Mouse (Mus musculus): ENCODE results near the gene Usp29. TPM values are rescaled to one million over a fixed set of nuclear protein-coding genes. Genes with fewer than 3 reads are reported as not detected.
"Not testable (repeated sequence)": the region's sequence is repeated elsewhere in the genome, so short reads cannot be mapped to it uniquely, and the experiment has no call there.

The Usp29 gene
- polyA plus RNA-seq, 1 experiment from 2014 or later = 1.7 TPM

DNA sequence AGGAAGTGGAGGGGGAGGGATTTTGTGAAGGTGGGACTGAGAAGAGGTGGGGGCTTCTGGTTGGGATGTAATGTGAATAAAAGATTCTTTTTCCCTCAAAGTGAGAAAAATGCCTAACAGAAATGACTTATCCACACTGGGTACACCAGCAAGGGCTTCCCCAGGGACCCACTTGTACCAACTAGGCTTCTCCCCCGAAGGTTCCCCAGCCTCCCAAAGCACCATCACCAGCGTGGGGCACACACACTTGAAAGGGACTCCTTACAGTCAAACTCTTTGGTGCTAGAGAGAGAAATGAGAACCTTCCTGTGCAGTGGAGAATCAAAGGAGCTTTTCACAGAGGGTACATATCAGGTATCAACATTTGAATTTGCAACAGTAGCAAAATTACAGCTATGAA, 198.9 kb downstream of the Usp29 start:
- no peak overlapping the region for H3K27ac ChIP-seq (replicated peaks)
- no peak overlapping the region for H3K9ac ChIP-seq
- WGBS (ENCODE audit: insufficient replicate concordance) = 51% methylated on average over 2 of the region's 2 CpGs
- no peak overlapping the region for H3K4me2 ChIP-seq
- no peaks in the 10 kb centered on the region for H3K4me1 ChIP-seq (replicated peaks)
- no peaks in the 10 kb centered on the region for H3K9me3 ChIP-seq (replicated peaks)
- H3K27me3 ChIP-seq = no peaks in the 10 kb centered on the region
- no peak overlapping the region for H3K4me3 ChIP-seq (replicated peaks)
- H3K36me3 ChIP-seq (replicated peaks) = no peaks in the 10 kb centered on the region
- no peak for ATAC-seq (ENCODE audit: insufficient read depth)

DNA sequence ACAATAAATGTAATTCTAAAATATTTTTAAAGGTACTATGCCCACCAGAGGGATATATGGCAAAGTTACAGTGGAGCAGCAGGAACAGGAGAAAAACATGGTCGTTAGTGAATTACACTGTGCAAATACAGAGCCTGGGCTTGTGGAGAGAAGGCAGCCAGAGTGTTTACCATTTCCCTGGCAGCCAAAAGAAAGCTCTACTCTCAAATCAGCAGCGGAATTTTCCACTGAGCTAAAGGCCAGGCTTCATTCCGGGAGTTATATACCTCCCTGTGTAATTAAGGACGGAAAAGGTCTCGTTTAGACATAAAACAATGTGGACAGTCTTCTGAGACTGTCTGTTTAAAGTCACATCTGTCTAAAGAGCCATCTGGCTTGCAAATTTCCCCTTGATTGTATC, 204.4 kb downstream of the Usp29 start:
- Histone ChIP-seq H3K27me3 (no peaks in the 10 kb centered on the region), H3K9ac (no peak overlapping the region), H3K4me2 (no peak overlapping the region), H3K4me1 (replicated peaks) (no peaks in the 10 kb centered on the region), H3K4me3 (replicated peaks) (no peak overlapping the region), H3K27ac (replicated peaks) (no peak overlapping the region), H3K9me3 (replicated peaks) (no peaks in the 10 kb centered on the region), H3K36me3 (replicated peaks) (no peaks in the 10 kb centered on the region)
- ATAC-seq (ENCODE audit: insufficient read depth) = no peak
- 36% methylated on average over 5 of the region's 5 CpGs for WGBS (ENCODE audit: insufficient replicate concordance)

DNA sequence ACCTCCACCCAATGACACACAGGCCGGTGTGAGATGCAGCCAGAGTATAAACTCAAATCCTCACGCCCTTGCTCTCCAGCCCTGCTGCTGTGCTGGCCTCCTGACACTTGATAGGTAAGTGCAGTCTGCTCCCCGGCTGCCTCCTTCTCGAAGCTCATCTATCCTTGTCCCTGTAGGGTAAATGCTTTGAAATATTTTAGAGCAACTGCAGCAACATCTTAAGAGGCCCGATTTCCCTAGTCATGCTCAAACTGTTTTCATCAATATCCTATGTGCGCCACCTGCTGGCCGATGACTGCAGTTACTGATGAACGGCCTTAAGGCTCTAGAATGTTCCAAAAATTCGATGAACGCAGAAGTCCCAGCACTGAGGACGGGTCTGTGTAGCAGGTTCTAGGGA, 206.7 kb downstream of the Usp29 start:
- Histone ChIP-seq H3K36me3 (replicated peaks) (no peaks in the 10 kb centered on the region), H3K9ac (no peak overlapping the region), H3K9me3 (replicated peaks) (no peaks in the 10 kb centered on the region), H3K4me1 (replicated peaks) (no peaks in the 10 kb centered on the region), H3K27ac (replicated peaks) (no peak overlapping the region), H3K4me2 (no peak overlapping the region), H3K4me3 (replicated peaks) (no peak overlapping the region), H3K27me3 (no peaks in the 10 kb centered on the region)
- WGBS (ENCODE audit: insufficient replicate concordance) = 42% methylated on average over 11 of the region's 11 CpGs
- no peak for ATAC-seq (ENCODE audit: insufficient read depth)

DNA sequence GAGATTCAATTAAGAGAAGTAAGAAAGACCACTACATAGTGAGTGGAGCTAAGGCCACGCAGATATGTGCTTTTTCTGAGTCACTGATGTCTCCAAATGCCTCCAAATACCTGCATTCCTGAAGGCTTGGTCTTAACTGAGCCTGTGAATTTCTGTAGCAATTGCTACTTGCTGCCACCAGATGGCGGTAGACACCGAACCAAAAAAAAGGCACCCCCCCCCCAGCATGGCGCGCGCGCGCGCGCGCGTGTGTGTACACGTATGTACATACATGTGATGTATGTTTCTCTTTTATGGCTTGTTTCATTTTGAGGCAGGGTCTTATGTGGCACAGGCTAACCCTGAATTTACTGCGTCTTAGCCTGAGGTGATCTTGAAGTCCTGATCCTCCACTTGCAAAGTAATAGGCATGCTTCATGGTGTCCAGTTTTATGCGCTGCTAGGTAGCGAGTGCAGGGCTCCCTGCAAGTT, 210.4 kb downstream of the Usp29 start:
- no peak overlapping the region for H3K9ac ChIP-seq
- no peaks in the 10 kb centered on the region for H3K9me3 ChIP-seq (replicated peaks)
- 14% methylated on average over 16 of the region's 16 CpGs for WGBS (ENCODE audit: insufficient replicate concordance)
- ATAC-seq (ENCODE audit: insufficient read depth) = no peak
- H3K4me3 ChIP-seq (replicated peaks) = no peak overlapping the region
- H3K4me1 ChIP-seq (replicated peaks) = no peaks in the 10 kb centered on the region
- H3K36me3 ChIP-seq (replicated peaks) = no peaks in the 10 kb centered on the region
- peak overlapping the region; percentile 33; the same call in 1 of the 2 replicates for H3K4me2 ChIP-seq
- H3K27me3 ChIP-seq = no peaks in the 10 kb centered on the region
- no peak overlapping the region for H3K27ac ChIP-seq (replicated peaks)

DNA sequence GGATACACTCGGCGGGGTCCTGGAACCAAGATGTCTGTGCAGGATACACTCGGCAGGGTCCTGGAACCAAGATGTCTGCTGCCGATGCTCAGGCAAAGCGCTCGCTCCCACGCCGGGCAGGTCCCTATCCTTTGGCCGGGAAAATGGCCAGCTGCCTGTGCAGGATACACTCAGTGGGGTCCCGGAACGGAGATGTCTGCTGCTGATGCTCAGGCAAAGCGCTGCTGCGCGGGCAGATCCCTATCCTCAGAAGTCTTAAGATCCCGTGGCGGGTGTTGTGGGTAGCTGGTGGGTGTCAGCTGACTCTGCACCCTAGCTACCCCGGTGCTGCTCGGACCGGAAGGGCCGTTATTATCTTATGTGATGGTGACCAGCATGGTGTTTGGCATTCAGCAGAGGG, 217.7 kb downstream of the Usp29 start:
- H3K4me3 ChIP-seq (replicated peaks); H3K4me2 ChIP-seq; H3K9ac ChIP-seq; ATAC-seq (ENCODE audit: insufficient read depth); H3K9me3 ChIP-seq (replicated peaks); H3K27me3 ChIP-seq; H3K27ac ChIP-seq (replicated peaks); H3K36me3 ChIP-seq (replicated peaks); H3K4me1 ChIP-seq (replicated peaks): not testable (repeated sequence)
- WGBS (ENCODE audit: insufficient replicate concordance) = 72% methylated on average over 20 of the region's 20 CpGs

DNA sequence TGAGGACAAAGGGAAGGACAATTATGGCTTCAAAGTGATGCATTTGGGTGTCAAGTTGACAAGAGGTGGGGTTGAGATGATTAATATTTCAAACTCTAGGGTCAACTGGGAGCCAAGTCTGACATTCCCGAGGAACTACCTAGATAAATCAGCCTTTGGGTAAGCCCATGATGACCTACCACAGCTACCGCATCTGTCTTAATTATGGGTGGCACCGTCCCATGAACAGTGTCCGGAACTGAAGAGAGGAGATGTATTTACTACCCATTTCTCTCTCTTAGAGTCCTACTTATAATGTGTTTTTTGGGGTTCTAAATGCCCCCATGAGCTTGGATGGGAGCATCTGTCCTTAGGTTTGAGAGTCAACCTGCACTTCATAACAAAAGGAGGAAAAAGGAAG, 226.2 kb downstream of the Usp29 start:
- Histone ChIP-seq H3K27me3 (no peaks in the 10 kb centered on the region), H3K36me3 (replicated peaks) (no peaks in the 10 kb centered on the region), H3K9ac (no peak overlapping the region), H3K4me1 (replicated peaks) (no peaks in the 10 kb centered on the region), H3K9me3 (replicated peaks) (no peaks in the 10 kb centered on the region), H3K4me2 (no peak overlapping the region), H3K27ac (replicated peaks) (no peak overlapping the region), H3K4me3 (replicated peaks) (no peak overlapping the region)
- 66% methylated on average over 4 of the region's 4 CpGs for WGBS (ENCODE audit: insufficient replicate concordance)
- no peak for ATAC-seq (ENCODE audit: insufficient read depth)

DNA sequence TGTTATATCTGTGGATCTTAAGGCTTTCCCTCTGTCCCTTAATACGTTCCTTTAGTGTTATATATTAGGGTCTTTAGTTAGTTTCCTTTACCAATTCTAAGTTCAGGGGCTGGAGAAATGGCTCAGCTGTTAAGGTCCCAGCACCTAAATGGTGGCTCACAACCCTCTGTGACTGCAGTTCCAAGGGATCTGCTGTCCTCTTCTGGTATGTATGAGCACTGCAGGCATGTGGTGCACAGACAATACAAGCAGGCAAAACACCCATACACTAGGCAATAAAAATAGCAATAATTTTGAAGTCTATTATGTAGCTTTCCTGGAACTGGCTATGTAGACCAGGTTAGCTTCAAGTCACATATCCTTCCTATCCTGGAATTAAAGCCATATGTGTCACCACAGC, 228.2 kb downstream of the Usp29 start:
- Histone ChIP-seq H3K4me1 (replicated peaks) (no peaks in the 10 kb centered on the region), H3K27ac (replicated peaks) (no peak overlapping the region), H3K4me2 (no peak overlapping the region), H3K27me3 (no peaks in the 10 kb centered on the region), H3K36me3 (replicated peaks) (no peaks in the 10 kb centered on the region), H3K4me3 (replicated peaks) (no peak overlapping the region), H3K9ac (no peak overlapping the region), H3K9me3 (replicated peaks) (no peaks in the 10 kb centered on the region)
- ATAC-seq (ENCODE audit: insufficient read depth) = no peak
- WGBS (ENCODE audit: insufficient replicate concordance) = 64% methylated on average over 1 of the region's 1 CpGs

DNA sequence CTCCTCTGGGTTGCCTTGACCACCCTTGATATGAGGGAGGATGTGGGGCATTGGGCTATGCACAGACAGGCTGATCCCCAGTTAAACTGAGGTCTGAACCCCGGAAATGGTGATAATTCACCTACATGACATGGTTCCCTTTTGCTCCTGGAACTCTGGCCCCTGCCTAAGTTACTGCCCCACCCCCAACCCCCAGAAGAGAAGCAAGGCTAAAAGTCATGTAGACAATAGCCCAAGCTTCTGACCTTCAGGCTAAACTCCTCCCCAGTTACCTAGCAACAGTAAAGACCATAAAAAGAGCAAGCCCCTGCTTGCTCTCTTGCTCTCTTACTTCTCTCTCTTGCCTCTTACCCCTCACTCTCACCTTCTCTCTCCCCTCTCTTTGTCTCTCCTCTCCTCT, 243.2 kb downstream of the Usp29 start:
- no peaks in the 10 kb centered on the region for H3K27me3 ChIP-seq
- no peak overlapping the region for H3K4me3 ChIP-seq (replicated peaks)
- 46% methylated on average over 1 of the region's 1 CpGs for WGBS (ENCODE audit: insufficient replicate concordance)

DNA sequence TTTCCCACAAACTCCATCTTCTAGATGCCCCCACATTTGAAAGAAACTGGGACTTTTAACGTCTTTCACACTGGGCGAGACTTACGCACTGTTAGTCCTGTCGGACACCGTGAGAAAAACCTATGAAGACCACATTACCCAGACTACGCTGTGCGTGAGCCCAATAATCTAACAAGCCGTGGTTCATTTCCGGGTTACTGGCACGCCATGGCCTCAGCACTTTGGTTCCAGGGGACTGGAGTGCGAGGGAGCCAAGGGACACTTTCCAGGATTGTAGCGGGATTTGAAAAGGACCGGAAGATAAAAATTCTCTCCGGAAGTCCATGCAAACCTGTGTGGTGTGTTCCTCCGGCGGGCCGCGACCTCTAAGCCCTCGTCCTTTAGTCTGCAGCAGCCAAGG, 246.5 kb downstream of the Usp29 start:
- Histone ChIP-seq H3K36me3 (replicated peaks) (no peaks in the 10 kb centered on the region), H3K27ac (replicated peaks) (no peak overlapping the region), H3K4me3 (replicated peaks) (no peak overlapping the region), H3K4me2 (no peak overlapping the region), H3K27me3 (no peaks in the 10 kb centered on the region), H3K9ac (no peak overlapping the region), H3K4me1 (replicated peaks) (no peaks in the 10 kb centered on the region), H3K9me3 (replicated peaks) (no peaks in the 10 kb centered on the region)
- WGBS (ENCODE audit: insufficient replicate concordance) = 81% methylated on average over 19 of the region's 19 CpGs
- ATAC-seq (ENCODE audit: insufficient read depth) = no peak

More for the DNA sequence above, 243.2 kb downstream of the Usp29 start:
- H3K9ac ChIP-seq = no peak overlapping the region
- ATAC-seq (ENCODE audit: insufficient read depth) = no peak
- H3K27ac ChIP-seq (replicated peaks) = no peak overlapping the region
- no peaks in the 10 kb centered on the region for H3K4me1 ChIP-seq (replicated peaks)
- H3K36me3 ChIP-seq (replicated peaks) = no peaks in the 10 kb centered on the region
- no peaks in the 10 kb centered on the region for H3K9me3 ChIP-seq (replicated peaks)
- H3K4me2 ChIP-seq = no peak overlapping the region

DNA sequence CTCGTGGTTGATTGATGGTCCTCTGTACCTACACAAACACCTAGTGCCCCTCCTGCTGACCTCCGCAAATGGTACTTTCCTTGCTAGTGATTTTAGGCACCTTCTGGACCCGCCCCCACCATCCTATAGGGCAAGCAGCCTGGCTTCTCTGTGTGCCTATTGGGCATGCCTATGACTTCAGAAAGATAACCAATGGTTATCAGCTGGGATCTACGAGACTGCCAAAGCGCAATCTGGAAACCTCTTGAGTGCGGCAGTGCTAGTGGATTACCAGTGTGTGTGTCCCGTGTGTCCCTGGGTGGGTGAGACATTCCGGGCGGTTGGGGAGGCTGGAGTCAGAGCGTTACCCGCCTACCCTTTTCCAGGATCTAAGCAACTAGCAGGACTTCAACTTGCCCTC, 264.9 kb downstream of the Usp29 start, which contains the start of gene Aurkc:
TSS of gene Aurkc (plus strand) at position 50 of the 400 bp plus-strand sequence.
- H3K4me1 ChIP-seq (replicated peaks); H3K4me2 ChIP-seq; ATAC-seq (ENCODE audit: insufficient read depth); H3K27me3 ChIP-seq; H3K9me3 ChIP-seq (replicated peaks); H3K9ac ChIP-seq; H3K4me3 ChIP-seq (replicated peaks); H3K27ac ChIP-seq (replicated peaks); H3K36me3 ChIP-seq (replicated peaks): not testable (repeated sequence)
- WGBS (ENCODE audit: insufficient replicate concordance) = 63% methylated on average over 11 of the region's 11 CpGs

DNA sequence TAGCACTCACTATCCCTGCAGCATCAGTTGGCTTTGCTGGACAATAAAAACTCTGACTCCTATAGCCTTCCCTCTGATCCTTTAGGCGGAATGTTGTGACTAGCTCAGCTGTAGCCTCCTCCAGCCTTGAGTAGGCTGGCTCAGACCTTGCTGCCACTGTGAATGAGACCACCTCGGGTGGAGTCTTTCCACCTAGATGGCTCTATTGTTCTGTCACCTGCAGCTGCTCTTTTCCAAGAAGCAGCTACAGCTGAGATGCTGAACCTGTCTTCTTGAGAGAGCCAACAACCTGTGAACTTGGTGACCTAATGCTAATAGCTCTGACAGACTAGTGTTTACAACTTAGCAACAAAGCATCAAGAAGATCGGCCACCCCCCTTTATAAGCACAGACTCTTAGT, 268.5 kb downstream of the Usp29 start:
- ATAC-seq (ENCODE audit: insufficient read depth); H3K4me1 ChIP-seq (replicated peaks); H3K9me3 ChIP-seq (replicated peaks); H3K4me3 ChIP-seq (replicated peaks); H3K36me3 ChIP-seq (replicated peaks); H3K4me2 ChIP-seq; H3K9ac ChIP-seq; H3K27me3 ChIP-seq; H3K27ac ChIP-seq (replicated peaks): not testable (repeated sequence)
- WGBS (ENCODE audit: insufficient replicate concordance) = 40% methylated on average over 3 of the region's 3 CpGs

DNA sequence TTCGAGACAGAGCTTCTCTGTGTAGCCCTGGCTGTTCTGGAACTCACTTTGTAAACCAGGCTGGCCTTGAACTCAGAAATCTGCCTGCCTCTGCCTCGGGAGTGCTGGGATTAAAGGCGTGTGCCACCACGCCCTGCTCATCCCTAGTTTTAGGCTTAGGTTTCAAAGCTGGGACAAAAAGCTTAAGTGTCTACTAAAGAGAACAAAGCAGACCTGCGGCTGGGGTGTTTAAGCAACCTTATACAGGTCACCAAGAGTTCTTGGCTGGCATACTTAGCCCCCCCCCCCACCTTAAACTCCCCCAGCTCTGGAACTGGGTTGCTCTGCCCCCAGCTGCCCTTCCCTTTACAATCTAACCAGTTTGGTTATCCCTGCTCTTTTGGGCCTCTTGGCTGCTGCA, 275.1 kb downstream of the Usp29 start:
- H3K9me3 ChIP-seq (replicated peaks); H3K4me3 ChIP-seq (replicated peaks); H3K36me3 ChIP-seq (replicated peaks); H3K27ac ChIP-seq (replicated peaks); H3K9ac ChIP-seq; ATAC-seq (ENCODE audit: insufficient read depth); H3K4me2 ChIP-seq; H3K4me1 ChIP-seq (replicated peaks); H3K27me3 ChIP-seq: not testable (repeated sequence)
- WGBS (ENCODE audit: insufficient replicate concordance) = 60% methylated on average over 5 of the region's 5 CpGs
